ENCODE assay signal across 19 mouse cellular contexts in genomic region chr1:135206586-135207339, GRCm38 (mm10). TPM values are rescaled to one million over a fixed set of nuclear protein-coding genes. Genes with fewer than 3 reads are reported as not detected.
"Had no signal": no experiment of that assay in that cellular context is flagged by ENCODE, and none has a peak within 500 bp of the region (broad histone marks: within the 10 kb centered on the region; RNA-seq: fewer than 3 reads in every experiment).

No protein-coding gene starts in this region.

- H3K9me3 ChIP-seq: lung, embryonic 15.5 days; midbrain, embryonic 13.5 days; midbrain, embryonic 15.5 days; neural tube, embryonic 12.5 days had no signal

- ATAC-seq: lung, postnatal 0 days; midbrain, embryonic 13.5 days; midbrain, embryonic 15.5 days had no signal

- H3K4me1 ChIP-seq: midbrain, embryonic 15.5 days; neural tube, embryonic 12.5 days had no signal

- DNase-seq: lung, adult 2 months; lung, postnatal 14 days; lung, postnatal 36 days; right cerebral cortex, postnatal 14 days; spleen, adult 18-20 months; thymus, adult 18-20 months; thymus, postnatal 14 days; thymus, postnatal 36 days had no signal

- H3K27me3 ChIP-seq: lung, embryonic 15.5 days; midbrain, embryonic 13.5 days; midbrain, embryonic 15.5 days; neural tube, embryonic 12.5 days had no signal

- H3K4me2 ChIP-seq: lung, embryonic 15.5 days; midbrain, embryonic 11.5 days; midbrain, embryonic 13.5 days; midbrain, embryonic 15.5 days; neural tube, embryonic 12.5 days had no signal

- H3K4me3 ChIP-seq: lung, embryonic 15.5 days; megakaryocyte, embryonic 14.5 days; midbrain, embryonic 13.5 days; midbrain, embryonic 15.5 days; neural tube, embryonic 12.5 days had no signal

- H3K27ac ChIP-seq: lung, embryonic 15.5 days; macrophage; midbrain, embryonic 13.5 days; midbrain, embryonic 15.5 days; neural tube, embryonic 12.5 days had no signal

- H3K36me3 ChIP-seq: lung, embryonic 15.5 days; midbrain, embryonic 13.5 days; midbrain, embryonic 15.5 days; neural tube, embryonic 12.5 days had no signal

- H3K9ac ChIP-seq: lung, embryonic 15.5 days; midbrain, embryonic 13.5 days; midbrain, embryonic 15.5 days; neural tube, embryonic 12.5 days had no signal

RNA-seq across cellular contexts. Expression of gene Gpr37l1, which starts 39.3 kb away (rescaled TPM):
- total RNA-seq: megakaryocyte progenitor cell, adult 5-6 weeks; monocyte, adult 5-6 weeks; neutrophil, adult 5-6 weeks had no signal
- polyA plus RNA-seq: macrophage; midbrain, embryonic 11.5 days had no signal

RNA-seq across cellular contexts. Expression of gene Elf3, which starts 51.6 kb away (rescaled TPM):
- total RNA-seq: monocyte, adult 5-6 weeks had no signal
- polyA plus RNA-seq: macrophage had no signal
